Mouse (Mus musculus): ENCODE results near the gene Nrp2.
A peak's percentile ranks its signal among the peaks of the same experiment; 100 is the strongest.

Nrp2 gene

GRCm38 (mm10) chr1:62703158-62704116 is at the start of gene Nrp2:
Gene Nrp2 (plus strand): TSS chr1:62703285.
- no peaks in the 10 kb centered on the region for H3K27me3 ChIP-seq (ENCODE audit: control insufficient read depth, insufficient read depth, low read length, poor library complexity, severe bottlenecking)
- H3K36me3 ChIP-seq (ENCODE audit: control insufficient read depth, insufficient read depth, low read length, poor library complexity, severe bottlenecking) = no peaks in the 10 kb centered on the region
- DNase-seq (ENCODE audit: low read depth, low spot score) = peak; percentile 60

GRCm38 (mm10) chr1:62654436-62654835 is 48.6 kb upstream of the Nrp2 start:
- H3K27me3 ChIP-seq (ENCODE audit: control insufficient read depth, insufficient read depth, low read length, poor library complexity, severe bottlenecking) = no peaks in the 10 kb centered on the region
- H3K36me3 ChIP-seq (ENCODE audit: control insufficient read depth, insufficient read depth, low read length, poor library complexity, severe bottlenecking) = no peaks in the 10 kb centered on the region
- DNase-seq (ENCODE audit: low read depth, low spot score) = no peak

GRCm38 (mm10) chr1:62664960-62665645 is 38.0 kb upstream of the Nrp2 start:
- no peak for DNase-seq (ENCODE audit: low read depth, low spot score)
- no peaks in the 10 kb centered on the region for H3K36me3 ChIP-seq (ENCODE audit: control insufficient read depth, insufficient read depth, low read length, poor library complexity, severe bottlenecking)
- H3K27me3 ChIP-seq (ENCODE audit: control insufficient read depth, insufficient read depth, low read length, poor library complexity, severe bottlenecking) = no peaks in the 10 kb centered on the region

GRCm38 (mm10) chr1:62665771-62666730 is 37.0 kb upstream of the Nrp2 start:
- H3K27me3 ChIP-seq (ENCODE audit: control insufficient read depth, insufficient read depth, low read length, poor library complexity, severe bottlenecking) = no peaks in the 10 kb centered on the region
- DNase-seq (ENCODE audit: low read depth, low spot score) = no peak
- no peaks in the 10 kb centered on the region for H3K36me3 ChIP-seq (ENCODE audit: control insufficient read depth, insufficient read depth, low read length, poor library complexity, severe bottlenecking)

GRCm38 (mm10) chr1:62666780-62667179 is 36.3 kb upstream of the Nrp2 start:
- H3K27me3 ChIP-seq (ENCODE audit: control insufficient read depth, insufficient read depth, low read length, poor library complexity, severe bottlenecking) = no peaks in the 10 kb centered on the region
- DNase-seq (ENCODE audit: low read depth, low spot score) = no peak

GRCm38 (mm10) chr1:62678611-62679344 is 24.3 kb upstream of the Nrp2 start:
- Histone ChIP-seq H3K36me3 (ENCODE audit: control insufficient read depth, insufficient read depth, low read length, poor library complexity, severe bottlenecking) (no peaks in the 10 kb centered on the region), H3K27me3 (ENCODE audit: control insufficient read depth, insufficient read depth, low read length, poor library complexity, severe bottlenecking) (no peaks in the 10 kb centered on the region)
- DNase-seq (ENCODE audit: low read depth, low spot score) = no peak

More at GRCm38 (mm10) chr1:62666780-62667179, 36.3 kb upstream of the Nrp2 start:
- no peaks in the 10 kb centered on the region for H3K36me3 ChIP-seq (ENCODE audit: control insufficient read depth, insufficient read depth, low read length, poor library complexity, severe bottlenecking)

- no peak for DNase-seq (ENCODE audit: low read depth, low spot score)
- no peaks in the 10 kb centered on the region for H3K27me3 ChIP-seq (ENCODE audit: control insufficient read depth, insufficient read depth, low read length, poor library complexity, severe bottlenecking)
- H3K36me3 ChIP-seq (ENCODE audit: control insufficient read depth, insufficient read depth, low read length, poor library complexity, severe bottlenecking) = no peaks in the 10 kb centered on the region
Measured at GRCm38 (mm10) chr1:62679466-62679865, 23.6 kb upstream of the Nrp2 start.

GRCm38 (mm10) chr1:62682456-62683385 is 20.4 kb upstream of the Nrp2 start:
- DNase-seq (ENCODE audit: low read depth, low spot score) = no peak
- no peaks in the 10 kb centered on the region for H3K27me3 ChIP-seq (ENCODE audit: control insufficient read depth, insufficient read depth, low read length, poor library complexity, severe bottlenecking)

GRCm38 (mm10) chr1:62683498-62683897 is 19.6 kb upstream of the Nrp2 start:
- Histone ChIP-seq H3K36me3 (ENCODE audit: control insufficient read depth, insufficient read depth, low read length, poor library complexity, severe bottlenecking) (no peaks in the 10 kb centered on the region), H3K27me3 (ENCODE audit: control insufficient read depth, insufficient read depth, low read length, poor library complexity, severe bottlenecking) (no peaks in the 10 kb centered on the region)
- no peak for DNase-seq (ENCODE audit: low read depth, low spot score)

More at GRCm38 (mm10) chr1:62682456-62683385, 20.4 kb upstream of the Nrp2 start:
- no peaks in the 10 kb centered on the region for H3K36me3 ChIP-seq (ENCODE audit: control insufficient read depth, insufficient read depth, low read length, poor library complexity, severe bottlenecking)

- H3K36me3 ChIP-seq (ENCODE audit: control insufficient read depth, insufficient read depth, low read length, poor library complexity, severe bottlenecking) = no peaks in the 10 kb centered on the region
- DNase-seq (ENCODE audit: low read depth, low spot score) = no peak
- H3K27me3 ChIP-seq (ENCODE audit: control insufficient read depth, insufficient read depth, low read length, poor library complexity, severe bottlenecking) = no peaks in the 10 kb centered on the region
Measured at GRCm38 (mm10) chr1:62687511-62687910, 15.6 kb upstream of the Nrp2 start.

GRCm38 (mm10) chr1:62691175-62691574 is 11.9 kb upstream of the Nrp2 start:
- no peaks in the 10 kb centered on the region for H3K36me3 ChIP-seq (ENCODE audit: control insufficient read depth, insufficient read depth, low read length, poor library complexity, severe bottlenecking)
- no peak for DNase-seq (ENCODE audit: low read depth, low spot score)
- 0 out of 2 replicates have a peak, but pooled peaks cover 3% of the 10 kb centered on the region for H3K27me3 ChIP-seq (ENCODE audit: control insufficient read depth, insufficient read depth, low read length, poor library complexity, severe bottlenecking)

- no peaks in the 10 kb centered on the region for H3K36me3 ChIP-seq (ENCODE audit: control insufficient read depth, insufficient read depth, low read length, poor library complexity, severe bottlenecking)
- H3K27me3 ChIP-seq (ENCODE audit: control insufficient read depth, insufficient read depth, low read length, poor library complexity, severe bottlenecking) = 0 out of 2 replicates have a peak, but pooled peaks cover 3% of the 10 kb centered on the region
- DNase-seq (ENCODE audit: low read depth, low spot score) = no peak
Measured at GRCm38 (mm10) chr1:62696312-62696982, 6.6 kb upstream of the Nrp2 start.
